ENCODE assay signal across 9 mouse cellular contexts in the genomic region with DNA sequence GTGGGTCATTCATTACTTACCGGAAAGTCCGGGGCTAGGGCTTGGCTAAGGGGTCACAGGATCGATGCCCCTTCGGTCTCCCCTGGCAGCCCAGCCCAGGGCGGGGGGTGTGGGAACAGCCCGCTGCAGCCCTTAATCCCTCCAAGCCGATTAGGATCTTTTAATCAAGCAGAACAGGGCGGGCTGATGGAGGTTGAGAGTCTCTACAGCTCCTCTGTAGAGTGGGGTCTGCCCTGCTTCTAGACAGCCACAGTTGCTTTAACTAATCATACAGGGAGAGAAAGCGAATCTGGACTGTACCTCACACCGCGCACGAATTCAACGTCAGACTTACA. TPM values are rescaled to one million over a fixed set of nuclear protein-coding genes. Genes with fewer than 3 reads are reported as not detected.
A peak's percentile ranks its signal among the peaks of the same experiment; 100 is the strongest.
DNase-seq lines count a peak whose midpoint lies in the region; ATAC-seq and TF ChIP-seq lines count a peak whose summit lies in the region.
"Had no signal": no experiment of that assay in that cellular context is flagged by ENCODE, and none has a peak within 500 bp of the region (broad histone marks: within the 10 kb centered on the region; RNA-seq: fewer than 3 reads in every experiment).

A gene (minus strand): TSS at position 111 of the 335 bp plus-strand sequence.

- H3K9ac ChIP-seq in ES-Bruce4 (ENCODE audit: low read depth, poor library complexity, severe bottlenecking), result peak within 1 kb of the TSS; percentile 44
- H3K9ac ChIP-seq in forebrain, postnatal 0 days, result peak within 1 kb of the TSS; percentile 70
- H3K9ac ChIP-seq in liver, postnatal 0 days (replicated peaks), result peak within 1 kb of the TSS; percentile 34; the same call in 1 of the 2 replicates

- H3K4me2 ChIP-seq in forebrain, postnatal 0 days (ENCODE audit: low read depth), result peak within 1 kb of the TSS; percentile 84
- peak within 1 kb of the TSS; percentile 63 for H3K4me2 ChIP-seq in liver, postnatal 0 days (ENCODE audit: low read depth, low read length)

- H3K4me3 ChIP-seq in heart, embryonic 10.5 days, result peak within 1 kb of the TSS; percentile 62
- H3K4me3 ChIP-seq in ES-Bruce4 (ENCODE audit: low read depth, low read length), result peak within 1 kb of the TSS; percentile 69
- peak within 1 kb of the TSS; percentile 42 for H3K4me3 ChIP-seq in forebrain, postnatal 0 days (ENCODE audit: low read depth, low read length)
- peak within 1 kb of the TSS; percentile 31 for H3K4me3 ChIP-seq in liver, postnatal 0 days (ENCODE audit: low read depth, low read length)

- peaks cover 69% of the 10 kb centered on the region for H3K27me3 ChIP-seq in heart, embryonic 10.5 days (ENCODE audit: insufficient read depth, poor library complexity, severe bottlenecking)
- peaks cover 4% of the 10 kb centered on the region for H3K27me3 ChIP-seq in ES-Bruce4 (ENCODE audit: control insufficient read depth, insufficient read depth, low read length, poor library complexity, severe bottlenecking)
- H3K27me3 ChIP-seq in forebrain, postnatal 0 days (ENCODE audit: insufficient read depth, low read length), result peaks cover 7% of the 10 kb centered on the region; the same call in 1 of the 2 replicates
- peaks cover 50% of the 10 kb centered on the region for H3K27me3 ChIP-seq in liver, postnatal 0 days (ENCODE audit: insufficient read depth, low read length)

- TF ChIP-seq POLR2A in ES-Bruce4 (IDR thresholded peaks at IDR 0.05; ENCODE audit: insufficient read depth, low read length), result no peak

- DNase-seq in heart, embryonic 10.5 days (ENCODE audit: low spot score), result no peak
- DNase-seq in heart, adult 9 months (ENCODE audit: low spot score in 2 of 2), result no peak
- DNase-seq in forebrain, postnatal 0 days, result no peak
- DNase-seq in liver, postnatal 0 days, result no peak
- DNase-seq in frontal cortex, adult 2 months (ENCODE audit: extremely low spot score in 1 of 2, low spot score in 1 of 2), result no peak
- no peak for DNase-seq in right cerebral cortex, postnatal 10 days (ENCODE audit: low spot score in 2 of 2)
- DNase-seq in T-cell, adult 2 months (ENCODE audit: low spot score), result no peak
- DNase-seq: cerebellum, adult 11 months had no signal

- peaks cover 27% of the 10 kb centered on the region for H3K4me1 ChIP-seq in heart, embryonic 10.5 days
- H3K4me1 ChIP-seq in ES-Bruce4 (ENCODE audit: control insufficient read depth, insufficient read depth, low read length), result peaks cover under 1% of the 10 kb centered on the region
- peaks cover 3% of the 10 kb centered on the region; the same call in 1 of the 2 replicates for H3K4me1 ChIP-seq in forebrain, postnatal 0 days (ENCODE audit: insufficient read depth)
- H3K4me1 ChIP-seq in liver, postnatal 0 days (ENCODE audit: insufficient read depth), result peaks cover 14% of the 10 kb centered on the region

- H3K9me3 ChIP-seq in heart, embryonic 10.5 days, result no peaks in the 10 kb centered on the region
- H3K9me3 ChIP-seq in ES-Bruce4 (replicated peaks; ENCODE audit: control insufficient read depth, insufficient read depth, low read length, poor library complexity, severe bottlenecking), result no peaks in the 10 kb centered on the region
- H3K9me3 ChIP-seq in forebrain, postnatal 0 days (ENCODE audit: low read length), result no peaks in the 10 kb centered on the region
- H3K9me3 ChIP-seq in liver, postnatal 0 days (ENCODE audit: low read length), result no peaks in the 10 kb centered on the region

- 16% methylated on average over 13 of the region's 13 CpGs for WGBS in heart, embryonic 10.5 days
- 15% methylated on average over 13 of the region's 13 CpGs for WGBS in forebrain, postnatal 0 days
- WGBS in liver, postnatal 0 days (ENCODE audit: insufficient replicate concordance), result 25% methylated on average over 13 of the region's 13 CpGs

- TF ChIP-seq CTCF in ES-Bruce4 (IDR thresholded peaks at IDR 0.05; ENCODE audit: low read depth, low read length), result no peak
- no peak for TF ChIP-seq CTCF in forebrain, postnatal 0 days (IDR thresholded peaks at IDR 0.05; ENCODE audit: low read depth)
- no peak for TF ChIP-seq CTCF in liver, postnatal 0 days (IDR thresholded peaks at IDR 0.05; ENCODE audit: low read depth)

- TF ChIP-seq EP300 in ES-Bruce4 (IDR thresholded peaks at IDR 0.05; ENCODE audit: insufficient read depth, low read depth, low read length), result no peak
- TF ChIP-seq EP300 in liver, postnatal 0 days (IDR thresholded peaks at IDR 0.05; ENCODE audit: low read depth), result no peak

- ATAC-seq in forebrain, postnatal 0 days, result no peak
- no peak for ATAC-seq in liver, postnatal 0 days

- no peaks in the 10 kb centered on the region for H3K36me3 ChIP-seq in heart, embryonic 10.5 days
- no peaks in the 10 kb centered on the region for H3K36me3 ChIP-seq in ES-Bruce4 (ENCODE audit: control insufficient read depth, insufficient read depth, low read length, poor library complexity, severe bottlenecking)
- H3K36me3 ChIP-seq in forebrain, postnatal 0 days (ENCODE audit: insufficient read depth), result no peaks in the 10 kb centered on the region
- no peaks in the 10 kb centered on the region for H3K36me3 ChIP-seq in liver, postnatal 0 days (replicated peaks; ENCODE audit: insufficient read depth, low read length)

- peak within 1 kb of the TSS; percentile 65 for H3K27ac ChIP-seq in heart, embryonic 10.5 days
- no peak within 1 kb of the TSS for H3K27ac ChIP-seq in ES-Bruce4 (ENCODE audit: insufficient read depth, low read length)
- H3K27ac ChIP-seq in forebrain, postnatal 0 days (ENCODE audit: low read depth, low read length), result peak within 1 kb of the TSS; percentile 87
- no peak within 1 kb of the TSS for H3K27ac ChIP-seq in liver, postnatal 0 days (ENCODE audit: low read depth)

RNA-seq across cellular contexts. Expression of the gene that starts here (rescaled TPM):
- polyA plus RNA-seq in heart, embryonic 10.5 days (2016; fragmentation: Nextera tagmentation; extraction: Ambion mirVana), result 0.24 and 0.46 TPM in 2 replicates
- polyA plus RNA-seq in ES-Bruce4 (2011; ENCODE audit: insufficient read depth, insufficient read length, low read depth, missing spikeins), result 0.11 TPM in 1 of 2 replicates, not detected in the other
- 0.67 and 0.77 TPM in 2 replicates for total RNA-seq in forebrain, postnatal 0 days (2014; rRNA removed)
- 0.60 and 0.85 TPM in 2 replicates for polyA plus RNA-seq in forebrain, postnatal 0 days (2015; fragmentation: Nextera tagmentation; extraction: Ambion mirVana)
- not detected in 2 replicates for polyA plus RNA-seq in liver, postnatal 0 days (2015; fragmentation: Nextera tagmentation; extraction: Ambion mirVana)
- 0.92 and 1.00 TPM in 2 replicates for polyA plus RNA-seq in frontal cortex, adult 2 months (2012; rRNA removed)

Comparison
In these comparisons a context has a peak if more than half of its experiments do, and no peak if none do; other contexts are left out.
1. H3K27ac ChIP-seq: peak in heart, embryonic 10.5 days (single experiment) and forebrain, postnatal 0 days (single experiment); none in ES-Bruce4 (single experiment) and liver, postnatal 0 days (single experiment).
2. Peak in every context shown above with its lines, with median percentiles within 50 percentile points of each other: H3K4me3 ChIP-seq and H3K9ac ChIP-seq.